Mouse (Mus musculus) midbrain, embryonic 15.5 days (tissue): ENCODE results near the gene Gm5795. TPM values are rescaled to one million over a fixed set of nuclear protein-coding genes. Genes with fewer than 3 reads are reported as not detected.
"Not testable (repeated sequence)": the region's sequence is repeated elsewhere in the genome, so short reads cannot be mapped to it uniquely, and the experiment has no call there.

Experiments
- ATAC-seq: fragments of 200-750 bp; cut with Nextera tagmentation; replicated peaks from 2 replicates; pipeline ENCODE4 v1.8.0; 2017; ENCODE audit warnings: moderate TSS enrichment
- H3K27ac ChIP-seq: fragments of 300-500 bp; sonication (generic); 2 replicates; pipeline ENCODE4 v1.5.1; 2015; ENCODE audit warnings: mild to moderate bottlenecking, inconsistent platforms
- H3K27me3 ChIP-seq: fragments of 300-500 bp; sonication (generic); replicated peaks from 2 replicates; pipeline ENCODE4 v1.6.1; 2015; ENCODE audit warnings: inconsistent platforms
- H3K36me3 ChIP-seq: fragments of 300-500 bp; sonication (generic); replicated peaks from 2 replicates; pipeline ENCODE4 v1.6.1; 2015; ENCODE audit warnings: inconsistent platforms
- H3K4me1 ChIP-seq: fragments of 300-500 bp; sonication (generic); 2 replicates; pipeline ENCODE4 v1.6.1; 2015; ENCODE audit warnings: inconsistent platforms
- H3K4me2 ChIP-seq: fragments of 300-500 bp; sonication (generic); 2 replicates; pipeline ENCODE4 v1.6.1; 2015; ENCODE audit warnings: inconsistent platforms, mild to moderate bottlenecking, moderate library complexity
- H3K4me3 ChIP-seq: fragments of 300-500 bp; sonication (generic); 2 replicates; pipeline ENCODE4 v1.5.1; 2015; ENCODE audit warnings: mild to moderate bottlenecking, inconsistent platforms
- H3K9ac ChIP-seq: fragments of 300-500 bp; sonication (generic); 2 replicates; pipeline ENCODE4 v1.6.1; 2015; ENCODE audit warnings: mild to moderate bottlenecking, inconsistent platforms
- H3K9me3 ChIP-seq: fragments of 300-500 bp; sonication (generic); 2 replicates; pipeline ENCODE4 v1.6.1; 2016; ENCODE audit warnings: inconsistent platforms
- WGBS: fragments of 180-500 bp; shearing (Covaris S2); methylation state at CpG from one replicate; pipeline ENCODE4 v1.1.7; 2015; ENCODE audit warnings: mixed read lengths; 5-methylcytosine and 5-hydroxymethylcytosine counted together
- polyA plus RNA-seq: library from polyadenylated mRNA; unstranded; fragments of >200 nt; fragmentation: Nextera tagmentation; extraction: Ambion mirVana; gene quantifications from 2 replicates; pipeline ENCODE4 v1.2.1, GENCODE M21; 2015

The Gm5795 gene
- 0.41 TPM in 1 of 2 replicates, not detected in the other for polyA plus RNA-seq

GRCm38 (mm10) chr14:3187955-3188354 lies at the start of gene Gm5795:
Gene Gm5795 (plus strand): TSS chr14:3188255.
- H3K4me2 ChIP-seq, H3K27ac ChIP-seq, H3K9ac ChIP-seq, H3K27me3 ChIP-seq, H3K4me3 ChIP-seq, H3K9me3 ChIP-seq, H3K4me1 ChIP-seq, H3K36me3 ChIP-seq, ATAC-seq: not testable (repeated sequence)
- no CpG with 5 or more reads among the region's 2 CpGs for WGBS

GRCm38 (mm10) chr14:3208272-3209152 lies 20.5 kb downstream of the Gm5795 start, which contains the start of gene D830030K20Rik:
Gene D830030K20Rik (plus strand): TSS chr14:3208488.
- Histone ChIP-seq H3K9ac (peak within 1 kb of the TSS; percentile 58), H3K4me3 (peak within 1 kb of the TSS; percentile 64), H3K27ac (0 out of 2 replicates have a peak within 1 kb of the TSS, but pooled peaks have one; percentile 34), H3K4me2 (peak within 1 kb of the TSS; percentile 71)
- H3K36me3 ChIP-seq, H3K9me3 ChIP-seq, H3K27me3 ChIP-seq, H3K4me1 ChIP-seq: not testable (repeated sequence)
- under 1% methylated on average over 28 of the region's 62 CpGs for WGBS
- peak; percentile 75; the same call in 1 of the 2 replicates for ATAC-seq

- H3K9ac ChIP-seq, ATAC-seq, H3K27me3 ChIP-seq, H3K36me3 ChIP-seq, H3K27ac ChIP-seq, H3K4me1 ChIP-seq, H3K9me3 ChIP-seq: not testable (repeated sequence)
- 9% methylated on average over 9 of the region's 11 CpGs for whole genome bisulfite sequencing
- Histone ChIP-seq H3K4me3 (peak overlapping the region; percentile 21; the same call in 1 of the 2 replicates), H3K4me2 (peak overlapping the region; percentile 33; the same call in 1 of the 2 replicates)
Observed at GRCm38 (mm10) chr14:3209367-3209766, 21.3 kb downstream of the Gm5795 start.

Other genes starting within 250 kb of the Gm5795 start
- not detected in 2 replicates for gene Gm2888, start 158.3 kb upstream of the Gm5795 start, polyA plus RNA-seq
- 12.8 and 14.7 TPM in 2 replicates for gene Gm2897, start 139.0 kb upstream of the Gm5795 start, polyA plus RNA-seq
- not detected in 2 replicates for gene Gm10340, start 54.3 kb upstream of the Gm5795 start, polyA plus RNA-seq
- gene D830030K20Rik, start 20.2 kb downstream of the Gm5795 start, polyA plus RNA-seq = 33.9 and 35.4 TPM in 2 replicates
- gene Gm2956, start 144.4 kb downstream of the Gm5795 start, polyA plus RNA-seq = 0.19 TPM in 1 of 2 replicates, not detected in the other
- not detected in 2 replicates for gene Gm10413, start 206.8 kb downstream of the Gm5795 start, polyA plus RNA-seq
- gene Gm10409, start 224.4 kb downstream of the Gm5795 start, polyA plus RNA-seq = 17.4 and 20.3 TPM in 2 replicates
- gene Gm3005, start 239.8 kb downstream of the Gm5795 start, polyA plus RNA-seq = 8.5 and 9.4 TPM in 2 replicates